Mouse (Mus musculus) embryonic facial prominence, embryonic 14.5 days (tissue): Measurements from ENCODE around the gene Igfbpl1. TPM values are rescaled to one million over a fixed set of nuclear protein-coding genes. Genes with fewer than 3 reads are reported as not detected.
A peak's percentile ranks its signal among the peaks of the same experiment; 100 is the strongest.

Experiments used
- ATAC-seq: fragments of 200-750 bp; cut with Nextera tagmentation; 2 replicates; pipeline ENCODE4 v1.8.0; 2017; ENCODE audit warnings: low read depth, moderate number of reproducible peaks, moderate TSS enrichment
- DNase-seq: peaks from one replicate; pipeline ENCODE4 v3.0.0-alpha.2; 2015; ENCODE audit warnings: low spot score
- H3K27ac ChIP-seq: fragments of 300-500 bp; sonication (generic); replicated peaks from 2 replicates; pipeline ENCODE4 v1.5.1; 2014; ENCODE audit warnings: low read depth, mild to moderate bottlenecking, low read length, moderate library complexity
- H3K27me3 ChIP-seq: fragments of 300-500 bp; sonication (generic); replicated peaks from 2 replicates; pipeline ENCODE4 v1.6.1; 2014; ENCODE audit warnings: low read length; ENCODE audit not compliant: control insufficient read depth, insufficient read depth
- H3K36me3 ChIP-seq: fragments of 300-500 bp; sonication (generic); 2 replicates; pipeline ENCODE4 v1.6.1; 2014; ENCODE audit warnings: low read length, mixed read lengths; ENCODE audit not compliant: control insufficient read depth, insufficient read depth
- H3K4me1 ChIP-seq: fragments of 300-500 bp; sonication (generic); 2 replicates; pipeline ENCODE4 v1.6.1; 2014; ENCODE audit warnings: antibody characterized with exemption, low read length; ENCODE audit not compliant: control insufficient read depth, insufficient read depth
- H3K4me2 ChIP-seq: fragments of 300-500 bp; sonication (generic); 2 replicates; pipeline ENCODE4 v1.6.1; 2014; ENCODE audit warnings: low read depth, mild to moderate bottlenecking, low read length, moderate library complexity, mixed read lengths
- H3K4me3 ChIP-seq: fragments of 300-500 bp; sonication (generic); 2 replicates; pipeline ENCODE4 v1.5.1; 2014; ENCODE audit warnings: low read depth, mild to moderate bottlenecking, low read length
- H3K9ac ChIP-seq: fragments of 300-500 bp; sonication (generic); 2 replicates; pipeline ENCODE4 v1.6.1; 2014; ENCODE audit warnings: low read depth, mild to moderate bottlenecking, low read length, moderate library complexity, mixed read lengths
- H3K9me3 ChIP-seq: fragments of 300-500 bp; sonication (generic); 2 replicates; pipeline ENCODE4 v1.6.1; 2016; ENCODE audit warnings: low read length; ENCODE audit not compliant: control insufficient read depth
- WGBS: fragments of 180-500 bp; shearing (Covaris S2); extraction: QIAGEN DNeasy Blood & Tissue Kit; methylation state at CpG from one replicate; pipeline ENCODE4 v1.1.7; 2014; 5-methylcytosine and 5-hydroxymethylcytosine counted together
- polyA plus RNA-seq: library from polyadenylated mRNA; unstranded; fragments of >200 nt; fragmentation: Nextera tagmentation; extraction: Ambion mirVana; gene quantifications from 2 replicates; pipeline ENCODE4 v1.2.1, GENCODE M21; 2014

Igfbpl1 gene
- polyA plus RNA-seq, 1 experiment from 2014 or later, result 0.92 TPM

- DNase-seq (no peak), ATAC-seq (no peak)
- H3K4me1 ChIP-seq, result peaks cover 15% of the 10 kb centered on the region
- H3K9ac ChIP-seq, result no peak overlapping the region
- H3K4me2 ChIP-seq, result no peak overlapping the region
- H3K27ac ChIP-seq, result no peak overlapping the region
- H3K4me3 ChIP-seq, result no peak overlapping the region
- H3K9me3 ChIP-seq, result no peaks in the 10 kb centered on the region
- 32% methylated on average over 10 of the region's 10 CpGs for WGBS
- H3K27me3 ChIP-seq, result peaks cover 19% of the 10 kb centered on the region; the same call in 1 of the 2 replicates
- H3K36me3 ChIP-seq, result no peaks in the 10 kb centered on the region
Measured at GRCm38 (mm10) chr4:45769791-45770637, 56.7 kb downstream of the Igfbpl1 start.

- 45% methylated on average over 10 of the region's 10 CpGs for WGBS
- Histone ChIP-seq H3K27ac (no peak overlapping the region), H3K4me1 (peaks cover 20% of the 10 kb centered on the region), H3K36me3 (no peaks in the 10 kb centered on the region), H3K9me3 (no peaks in the 10 kb centered on the region), H3K9ac (no peak overlapping the region), H3K27me3 (peaks cover 28% of the 10 kb centered on the region), H3K4me2 (no peak overlapping the region), H3K4me3 (no peak overlapping the region)
- DNase-seq (no peak), ATAC-seq (no peak)
Measured at GRCm38 (mm10) chr4:45769141-45769540, 57.6 kb downstream of the Igfbpl1 start.

- H3K27ac ChIP-seq, result no peak overlapping the region
- ATAC-seq (peak; percentile 45), DNase-seq (peak; percentile 75)
- no peak overlapping the region for H3K4me2 ChIP-seq
- H3K9ac ChIP-seq, result no peak overlapping the region
- H3K36me3 ChIP-seq, result no peaks in the 10 kb centered on the region
- 37% methylated on average over 9 of the region's 11 CpGs for WGBS
- no peak overlapping the region for H3K4me3 ChIP-seq
- H3K27me3 ChIP-seq, result peaks cover 28% of the 10 kb centered on the region
- H3K9me3 ChIP-seq, result no peaks in the 10 kb centered on the region
- H3K4me1 ChIP-seq, result peaks cover 31% of the 10 kb centered on the region
Measured at GRCm38 (mm10) chr4:45767891-45768558, 58.7 kb downstream of the Igfbpl1 start.

GRCm38 (mm10) chr4:45766774-45767173, 59.9 kb downstream of the Igfbpl1 start:
- H3K9me3 ChIP-seq, result no peaks in the 10 kb centered on the region
- H3K4me1 ChIP-seq, result peaks cover 33% of the 10 kb centered on the region
- DNase-seq (no peak), ATAC-seq (no peak)
- WGBS, result 73% methylated on average over 7 of the region's 7 CpGs
- H3K4me3 ChIP-seq, result no peak overlapping the region
- H3K27ac ChIP-seq, result no peak overlapping the region
- H3K27me3 ChIP-seq, result peaks cover 28% of the 10 kb centered on the region
- no peak overlapping the region for H3K4me2 ChIP-seq
- no peaks in the 10 kb centered on the region for H3K36me3 ChIP-seq
- no peak overlapping the region for H3K9ac ChIP-seq

- H3K27ac ChIP-seq, result no peak overlapping the region
- 0 out of 2 replicates have a peak overlapping the region, but pooled peaks have one; percentile 1 for H3K4me3 ChIP-seq
- ATAC-seq (no peak), DNase-seq (peak; percentile 68)
- peaks cover 25% of the 10 kb centered on the region for H3K27me3 ChIP-seq
- no peak overlapping the region for H3K9ac ChIP-seq
- H3K4me2 ChIP-seq, result peak overlapping the region; percentile 39
- WGBS, result 3% methylated on average over 13 of the region's 18 CpGs
- H3K4me1 ChIP-seq, result peaks cover 29% of the 10 kb centered on the region
- H3K36me3 ChIP-seq, result no peaks in the 10 kb centered on the region
- H3K9me3 ChIP-seq, result no peaks in the 10 kb centered on the region
Measured at GRCm38 (mm10) chr4:45765565-45766201, 61.0 kb downstream of the Igfbpl1 start.

- no peaks in the 10 kb centered on the region for H3K36me3 ChIP-seq
- H3K27me3 ChIP-seq, result peaks cover 22% of the 10 kb centered on the region
- DNase-seq (no peak), ATAC-seq (no peak)
- no peaks in the 10 kb centered on the region for H3K9me3 ChIP-seq
- no peak overlapping the region for H3K9ac ChIP-seq
- H3K4me3 ChIP-seq, result peak overlapping the region; percentile 1; the same call in 1 of the 2 replicates
- peaks cover 29% of the 10 kb centered on the region for H3K4me1 ChIP-seq
- H3K4me2 ChIP-seq, result peak overlapping the region; percentile 39
- 3% methylated on average over 16 of the region's 16 CpGs for WGBS
- no peak overlapping the region for H3K27ac ChIP-seq
Measured at GRCm38 (mm10) chr4:45765121-45765564, 61.6 kb downstream of the Igfbpl1 start.

GRCm38 (mm10) chr4:45764141-45764494, 62.6 kb downstream of the Igfbpl1 start:
- no peaks in the 10 kb centered on the region for H3K9me3 ChIP-seq
- H3K4me1 ChIP-seq, result peaks cover 29% of the 10 kb centered on the region
- peak overlapping the region; percentile 32; the same call in 1 of the 2 replicates for H3K9ac ChIP-seq
- ATAC-seq (no peak), DNase-seq (no peak)
- WGBS, result 8% methylated on average over 10 of the region's 10 CpGs
- H3K4me2 ChIP-seq, result peak overlapping the region; percentile 46
- peaks cover 15% of the 10 kb centered on the region for H3K27me3 ChIP-seq
- H3K4me3 ChIP-seq, result peak overlapping the region; percentile 17
- H3K27ac ChIP-seq, result peak overlapping the region; percentile 74
- no peaks in the 10 kb centered on the region for H3K36me3 ChIP-seq

- H3K9me3 ChIP-seq, result no peaks in the 10 kb centered on the region
- H3K4me3 ChIP-seq, result peak overlapping the region; percentile 17
- DNase-seq, result peak; percentile 87
- peak overlapping the region; percentile 32 for H3K9ac ChIP-seq
- H3K27ac ChIP-seq, result peak overlapping the region; percentile 74
- H3K4me2 ChIP-seq, result peak overlapping the region; percentile 46
- 3% methylated on average over 18 of the region's 18 CpGs for WGBS
- no peaks in the 10 kb centered on the region for H3K36me3 ChIP-seq
- peak; percentile 44 for ATAC-seq
- H3K4me1 ChIP-seq, result peaks cover 29% of the 10 kb centered on the region
- H3K27me3 ChIP-seq, result peaks cover 15% of the 10 kb centered on the region
Measured at GRCm38 (mm10) chr4:45763288-45764140, 63.2 kb downstream of the Igfbpl1 start.
